Mouse (Mus musculus) brain, embryonic 14.5 days (tissue): Measurements from ENCODE around the gene Drosha. TPM values are rescaled to one million over a fixed set of nuclear protein-coding genes. Genes with fewer than 3 reads are reported as not detected.
"Not testable (repeated sequence)": the region's sequence is repeated elsewhere in the genome, so short reads cannot be mapped to it uniquely, and the experiment has no call there.

ENCODE experiments used
- DNase-seq: peaks from one replicate; pipeline ENCODE4 v3.0.0-alpha.2; 2011; ENCODE audit warnings: low read depth
- CTCF ChIP-seq: fragments of 200-500 bp; IDR thresholded peaks from 2 replicates; pipeline ENCODE4 v1.5.1; 2012; ENCODE audit warnings: inconsistent platforms, mild to moderate bottlenecking, moderate library complexity, borderline replicate concordance; ENCODE audit not compliant: insufficient read depth, insufficient read length; ENCODE audit errors: extremely low read depth
- POLR2A ChIP-seq: fragments of 200-500 bp; IDR thresholded peaks from 2 replicates; pipeline ENCODE4 v1.6.1; 2012; ENCODE audit warnings: mild to moderate bottlenecking, inconsistent platforms, borderline replicate concordance; ENCODE audit not compliant: poor library complexity, insufficient read depth, insufficient read length, severe bottlenecking; ENCODE audit errors: extremely low read depth
- polyA plus RNA-seq: library from polyadenylated mRNA; depleted of rRNA; stranded (reverse); fragments of >200 nt; gene quantifications from 2 replicates; pipeline ENCODE4 v1.2.3, GENCODE M21; 2012

Drosha gene
- polyA plus RNA-seq, 1 experiment, result 57.1 TPM

- TF ChIP-seq CTCF, result no peak
- no peak for DNase-seq
These were observed 71.7 kb downstream of the Drosha start for GRCm38 (mm10) chr15:12896022-12897009.

- TF ChIP-seq CTCF (no peak), POLR2A (no peak)
- DNase-seq, result no peak
These were observed 73.2 kb downstream of the Drosha start for GRCm38 (mm10) chr15:12897831-12898230.

GRCm38 (mm10) chr15:12900428-12901196, 76.0 kb downstream of the Drosha start:
- TF ChIP-seq POLR2A (no peak), CTCF (no peak)
- DNase-seq, result peak; percentile 27

GRCm38 (mm10) chr15:12901197-12901570, 76.6 kb downstream of the Drosha start:
- peak; percentile 65 for DNase-seq
- no peak for TF ChIP-seq CTCF
- no peak for TF ChIP-seq POLR2A

GRCm38 (mm10) chr15:12904442-12904841, 79.8 kb downstream of the Drosha start:
- TF ChIP-seq CTCF, result no peak
- no peak for TF ChIP-seq POLR2A

GRCm38 (mm10) chr15:12907962-12908719, 83.5 kb downstream of the Drosha start:
- TF ChIP-seq CTCF (no peak), POLR2A (no peak)
- DNase-seq, result no peak

More at GRCm38 (mm10) chr15:12904442-12904841, 79.8 kb downstream of the Drosha start:
- no peak for DNase-seq

- TF ChIP-seq CTCF (no peak), POLR2A (no peak)
- DNase-seq, result peak; percentile 30
These were observed 84.1 kb downstream of the Drosha start for GRCm38 (mm10) chr15:12908720-12909028.

- DNase-seq, result no peak
- TF ChIP-seq CTCF (no peak), POLR2A (no peak)
These were observed 84.6 kb downstream of the Drosha start for GRCm38 (mm10) chr15:12909171-12909570.

- no peak for DNase-seq
- no peak for TF ChIP-seq CTCF
- no peak for TF ChIP-seq POLR2A
These were observed 86.5 kb downstream of the Drosha start for GRCm38 (mm10) chr15:12911082-12911481.

- TF ChIP-seq CTCF (no peak), POLR2A (no peak)
- peak; percentile 25 for DNase-seq
These were observed 91.8 kb downstream of the Drosha start for GRCm38 (mm10) chr15:12916314-12916815.

GRCm38 (mm10) chr15:12919326-12919966, 94.8 kb downstream of the Drosha start:
- DNase-seq, result not testable (repeated sequence)
